Mouse (Mus musculus): ENCODE measurements around the gene Prkag1.
A peak's percentile ranks its signal among the peaks of the same experiment; 100 is the strongest.

The Prkag1 gene

DNA sequence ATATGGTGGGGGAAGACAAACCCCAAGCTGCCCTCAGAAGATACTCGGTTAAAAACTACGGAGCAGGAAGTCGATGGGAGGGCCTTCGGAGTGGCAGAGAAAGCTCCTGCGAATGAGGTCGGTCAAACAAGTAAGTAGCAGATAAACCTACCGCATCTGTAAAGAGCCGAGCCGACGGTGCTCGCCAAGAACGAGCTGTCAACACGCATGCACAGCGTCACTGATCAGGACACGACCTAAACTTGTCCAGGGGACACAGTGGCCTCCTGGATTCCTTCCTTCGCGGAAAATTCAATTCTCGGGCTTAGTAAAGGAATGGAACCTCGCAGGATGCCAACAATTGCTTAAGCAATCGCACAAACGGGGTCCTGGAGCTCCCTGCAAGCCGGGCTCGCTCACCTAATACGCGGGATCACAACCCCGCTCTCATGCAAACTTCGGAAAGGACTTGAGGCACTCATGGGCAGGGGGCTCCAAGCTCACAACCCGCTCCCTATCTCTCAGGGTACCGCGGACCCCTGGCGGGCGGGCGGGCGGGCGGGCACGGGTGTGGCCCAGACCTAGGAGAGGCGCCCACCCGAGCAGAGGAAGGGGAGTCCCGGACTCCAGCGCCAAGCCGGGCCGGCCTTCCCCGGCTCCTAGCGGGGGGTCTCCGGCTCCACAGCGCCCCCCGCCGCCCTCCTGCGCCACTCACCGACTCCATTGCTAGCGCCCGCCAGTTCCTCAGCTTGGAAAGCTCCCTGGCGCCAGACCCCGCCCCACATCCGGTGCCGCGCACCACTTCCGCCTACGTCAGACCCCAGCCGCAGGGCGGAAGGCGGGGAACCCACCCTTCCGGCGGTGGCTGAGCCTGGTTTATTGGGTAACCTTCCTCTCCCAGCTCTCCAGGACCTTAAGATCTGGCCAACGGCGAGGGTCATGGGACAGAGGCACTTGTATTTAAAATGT, at the start of gene Prkag1:
Gene Prkag1, minus strand, starts transcription at position 786 of the 948 bp plus-strand sequence.
- peak; percentile 96 for DNase-seq

DNA sequence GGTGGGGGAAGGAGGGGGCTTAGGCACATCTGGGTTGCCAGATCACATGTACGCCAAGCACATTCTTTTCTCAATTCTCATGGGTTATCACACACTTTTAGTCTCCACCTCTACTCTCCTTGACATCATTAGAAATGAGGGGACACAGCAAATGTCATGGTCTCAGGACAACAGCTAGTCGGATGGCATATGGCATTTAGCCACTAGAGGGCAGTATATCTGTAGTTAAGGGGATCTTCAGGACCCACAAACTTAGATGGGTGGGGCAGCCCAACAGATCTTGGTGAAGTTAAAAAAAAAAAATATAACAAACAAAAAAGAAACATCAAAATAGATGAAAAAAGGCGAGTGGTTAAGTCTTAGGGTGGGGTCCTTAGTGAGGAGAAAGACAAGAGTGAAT, 46.0 kb upstream of the Prkag1 start:
- DNase-seq, result no peak

DNA sequence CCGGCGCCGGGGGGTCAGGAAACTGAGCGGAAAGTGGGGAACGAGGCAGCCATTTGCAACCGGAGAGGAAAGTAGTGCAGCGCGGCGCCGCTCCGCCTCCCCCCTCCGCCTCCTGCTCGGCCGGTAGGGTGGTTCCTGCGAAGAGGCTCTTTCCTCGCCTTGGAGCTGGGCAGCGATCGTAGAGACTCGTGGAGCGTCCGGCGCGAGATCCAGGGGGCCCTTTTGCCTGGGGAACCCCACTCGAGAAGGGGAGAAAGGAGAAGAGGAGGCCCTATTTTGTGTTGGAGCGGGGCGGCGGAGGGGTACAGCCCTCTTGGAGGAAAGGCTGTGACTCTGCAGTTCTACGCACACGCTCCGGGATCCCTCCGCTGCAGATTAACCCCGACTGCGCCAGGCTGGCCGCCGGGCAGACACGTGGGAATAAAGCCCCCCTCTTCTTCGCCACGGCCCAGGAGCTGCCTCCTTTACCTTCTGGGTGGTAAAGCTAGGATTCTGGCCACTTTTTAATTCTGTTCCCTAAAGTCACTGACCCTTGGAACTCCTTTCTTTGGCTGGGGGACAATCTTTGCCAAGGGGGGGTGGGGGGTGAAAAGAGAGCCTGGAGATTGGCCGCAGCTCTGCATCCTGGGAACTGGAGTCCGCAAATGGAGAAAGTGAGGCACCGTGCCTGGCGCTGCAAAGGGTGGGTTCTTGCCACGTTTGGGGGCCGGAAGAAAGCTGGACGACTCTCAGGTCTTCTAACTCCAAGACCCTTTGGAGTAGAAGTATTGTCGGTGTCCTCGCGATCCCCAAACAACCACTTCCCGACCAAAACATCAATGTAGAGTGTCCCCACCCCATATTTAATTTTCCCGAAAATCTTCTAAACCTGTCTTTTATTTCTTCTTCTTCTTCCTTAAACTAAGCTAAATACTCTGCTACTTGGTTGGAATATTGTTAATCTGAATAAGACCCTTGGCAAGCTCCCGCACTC, 40.9 kb upstream of the Prkag1 start:
- DNase-seq, result peak; percentile 93

DNA sequence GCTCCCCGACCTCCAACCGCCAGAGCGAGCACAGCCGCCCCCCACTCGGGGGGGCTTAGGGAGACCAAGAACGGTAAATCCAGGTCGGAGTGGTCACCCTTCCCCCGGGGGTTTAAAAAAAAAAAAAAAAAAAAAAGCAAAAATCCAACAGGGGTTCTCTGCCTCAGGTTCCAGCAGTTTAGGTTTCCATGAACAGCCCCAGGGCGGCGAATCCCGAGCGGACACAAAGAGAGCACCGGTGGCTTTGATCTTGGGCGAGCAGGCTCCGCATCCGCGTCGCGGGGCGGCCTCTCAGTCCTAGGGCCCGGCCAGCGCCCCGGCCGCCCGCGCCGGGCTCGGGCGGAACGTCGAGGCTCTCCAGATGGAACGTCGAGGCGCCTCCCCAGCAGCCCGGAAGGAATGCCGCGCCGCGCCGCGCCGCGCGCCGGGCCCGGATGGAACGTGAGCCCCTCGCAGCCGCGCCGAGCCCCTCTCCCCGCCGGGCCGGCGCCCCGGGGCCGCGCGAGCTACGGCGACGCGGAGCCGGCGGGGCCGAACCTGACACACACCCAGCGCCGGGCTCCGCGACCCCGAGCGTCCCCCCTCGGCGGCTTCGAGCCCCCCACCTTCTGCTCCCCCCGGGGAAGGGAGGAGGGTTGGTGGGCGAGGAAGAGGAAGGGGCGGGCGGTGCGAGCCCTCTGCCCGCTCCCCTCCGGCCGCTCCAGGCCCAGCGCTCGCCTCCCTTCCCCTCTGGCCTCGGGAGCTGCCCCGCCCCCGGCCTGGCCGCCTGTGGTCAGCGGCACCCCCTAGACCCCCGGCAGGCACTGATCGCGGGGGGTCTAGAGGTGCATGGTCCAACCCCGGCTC, 40.0 kb upstream of the Prkag1 start, which contains the start of gene Kmt2d:
Gene Kmt2d, minus strand, starts transcription at position 135 of the 846 bp plus-strand sequence.
- peak; percentile 57 for DNase-seq

DNA sequence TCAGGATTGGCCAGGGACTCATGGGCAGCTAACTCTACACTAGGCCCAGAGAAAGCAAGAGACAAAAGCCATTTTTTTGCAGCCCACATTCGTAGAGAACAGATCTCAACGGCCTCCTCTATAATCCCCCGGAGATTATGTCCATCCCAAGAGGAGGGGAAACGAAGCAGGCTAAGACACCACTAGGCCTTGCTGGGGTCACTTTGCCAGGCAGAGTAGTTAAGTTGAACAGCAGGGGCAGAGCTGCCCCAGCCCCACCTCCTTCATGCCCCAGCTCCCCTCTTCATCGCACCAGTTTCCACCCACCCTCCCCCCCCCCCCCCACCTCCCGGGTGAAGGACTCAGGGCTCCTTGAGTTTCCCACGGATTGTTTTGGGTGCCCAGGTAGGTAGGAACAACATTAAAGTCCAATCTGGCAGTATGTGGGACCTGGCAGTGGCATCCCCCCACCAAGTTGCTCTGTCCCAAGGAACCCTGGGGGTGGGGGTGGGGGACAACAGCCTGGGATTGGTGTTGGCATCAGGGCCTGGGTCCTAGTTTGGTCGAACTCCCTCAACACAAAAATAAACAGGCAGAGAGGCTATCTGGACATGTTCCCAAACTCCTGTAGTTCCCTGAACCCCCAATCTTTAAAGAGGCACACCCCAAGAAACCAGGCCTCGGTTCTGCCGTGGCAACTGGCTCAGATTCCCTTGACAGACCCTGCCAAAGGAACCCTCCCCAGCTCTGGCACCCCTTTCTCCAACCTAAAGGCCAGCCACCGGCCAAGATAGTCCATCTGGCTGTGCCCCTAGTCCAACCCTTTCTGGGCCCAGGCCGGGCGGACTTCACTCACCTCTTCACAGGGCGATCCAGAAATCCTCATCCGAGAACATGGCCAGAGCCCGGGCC, 39.1 kb upstream of the Prkag1 start:
- DNase-seq, result no peak

DNA sequence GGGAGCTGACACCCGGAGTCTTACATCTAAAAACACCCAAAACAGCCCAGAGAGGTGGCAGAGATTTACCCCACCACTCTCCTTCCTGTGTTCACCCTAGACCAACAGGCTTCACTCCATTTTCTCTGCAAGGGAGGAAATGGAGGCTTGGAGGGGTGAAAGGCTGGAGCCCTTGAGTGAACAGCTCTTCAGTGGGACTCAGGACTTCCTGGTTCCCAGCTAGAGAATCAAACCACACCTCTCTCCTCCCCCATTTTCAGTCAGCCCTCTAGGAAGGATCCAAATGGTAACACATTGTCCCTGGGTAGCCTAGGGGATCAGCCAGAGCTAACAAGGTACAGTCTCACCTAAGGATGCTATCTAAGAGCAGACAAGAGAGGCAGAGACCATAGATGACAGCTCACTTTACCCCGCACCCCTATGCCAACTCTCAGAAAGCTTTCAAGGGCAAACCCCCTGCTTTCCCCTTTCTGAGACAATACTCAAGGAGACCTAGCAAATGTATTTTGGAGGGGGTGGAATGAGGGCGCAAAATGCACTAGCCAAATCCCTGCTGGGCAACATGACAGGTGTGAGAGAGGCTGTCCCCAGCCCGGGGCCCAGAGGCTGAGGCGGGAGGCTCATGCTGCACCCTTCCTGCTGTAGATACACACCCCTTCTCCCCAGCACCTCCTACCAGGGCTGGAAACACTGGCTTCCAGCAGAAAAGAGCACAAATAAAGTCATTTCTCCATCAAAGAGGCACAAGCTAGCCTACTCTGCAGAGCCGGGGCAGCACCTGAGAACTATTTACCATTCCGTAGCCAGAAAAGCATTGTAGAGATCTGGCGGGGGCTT, 38.2 kb upstream of the Prkag1 start:
- DNase-seq, result no peak

DNA sequence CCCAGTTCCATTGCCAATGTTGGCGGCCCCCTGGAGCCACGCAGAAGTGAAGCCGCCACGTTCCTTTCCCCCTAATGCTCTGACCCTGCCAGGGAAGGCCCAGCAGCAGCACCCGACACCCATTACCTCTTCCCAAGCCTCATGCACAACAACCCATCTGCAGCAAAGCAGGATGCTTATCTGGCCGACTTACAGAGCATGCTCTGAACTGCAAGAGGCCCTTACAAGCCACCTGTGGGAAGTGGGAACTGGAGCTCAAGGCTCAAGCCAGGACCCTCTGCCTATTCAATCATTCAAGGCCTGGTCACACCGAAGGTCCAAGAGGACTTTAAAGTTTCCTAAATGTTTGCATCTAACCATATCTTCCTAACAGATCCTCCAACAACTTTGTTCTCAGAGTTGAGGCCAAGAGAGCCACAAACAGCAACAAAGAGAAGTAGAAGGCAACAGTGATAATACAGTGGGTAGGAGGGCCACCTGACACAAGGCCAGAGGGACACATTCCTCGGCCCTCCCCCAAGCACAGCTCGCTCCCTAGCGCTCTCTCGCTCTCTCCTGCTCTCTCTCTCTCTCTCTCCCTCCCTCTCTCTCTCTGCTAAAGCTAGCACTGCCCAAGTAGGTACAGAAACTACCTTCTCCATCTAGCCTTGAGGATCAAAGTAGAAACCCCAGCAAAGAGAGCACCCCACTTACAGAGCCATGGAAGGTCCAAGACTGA, 37.2 kb upstream of the Prkag1 start:
- DNase-seq, result no peak

DNA sequence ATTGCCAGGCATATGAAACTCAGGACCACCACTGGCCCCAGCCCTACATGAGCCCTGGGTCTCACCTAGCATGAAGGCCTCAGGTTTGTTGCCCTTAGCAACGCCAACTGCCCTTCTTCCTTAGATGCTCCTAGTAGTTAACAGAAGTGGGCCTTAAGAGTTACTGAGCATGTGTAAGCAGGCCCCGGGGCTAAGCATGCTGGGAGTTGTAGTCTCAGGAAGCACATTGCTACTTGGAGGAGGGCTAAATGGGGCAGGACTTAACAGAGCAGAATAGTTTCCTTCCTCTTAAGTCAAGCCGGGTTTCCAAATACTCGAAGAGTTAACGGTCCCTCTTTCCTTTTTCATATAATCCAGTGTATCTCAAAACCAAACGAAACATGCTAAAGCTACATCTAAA, 36.0 kb upstream of the Prkag1 start:
- DNase-seq, result peak; percentile 48

DNA sequence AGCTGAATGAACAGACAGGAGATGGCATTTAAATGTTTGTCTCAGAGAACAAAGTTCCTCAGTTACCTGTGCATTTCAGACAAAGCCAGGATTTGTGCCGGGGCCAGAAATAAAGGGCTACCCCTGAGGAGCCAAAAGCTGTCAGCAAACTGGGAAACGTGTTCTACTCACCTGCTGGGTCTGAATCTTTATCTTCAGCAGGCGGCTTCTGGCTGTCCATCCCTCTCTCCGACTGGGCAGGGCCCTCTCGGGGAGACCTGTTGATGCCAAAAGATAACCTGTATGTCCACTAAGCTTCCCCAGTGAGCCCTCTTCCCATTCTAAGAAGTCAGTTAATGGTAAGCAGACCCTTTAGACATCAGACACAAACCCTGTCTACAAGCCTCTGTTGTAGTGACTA, 35.2 kb upstream of the Prkag1 start:
- DNase-seq, result no peak

DNA sequence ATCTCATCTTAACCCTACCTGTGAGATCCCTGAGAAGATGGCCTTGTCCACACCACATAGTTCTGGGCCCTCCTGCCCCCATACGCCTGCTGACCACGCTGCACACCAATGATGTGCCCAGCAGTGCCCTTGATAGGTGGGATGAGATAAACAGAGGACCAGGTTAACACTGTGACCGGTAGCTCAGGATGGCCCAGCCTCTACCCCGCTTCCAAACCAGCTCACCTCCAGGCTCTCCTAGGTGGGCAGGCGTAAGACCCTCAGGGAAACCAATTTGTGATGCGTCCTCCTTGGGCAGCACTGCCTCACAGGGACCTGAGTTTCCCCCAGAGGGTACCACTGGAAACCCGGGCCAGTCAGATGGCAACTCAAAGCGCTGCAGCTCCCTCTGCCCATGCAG, 34.5 kb upstream of the Prkag1 start:
- DNase-seq, result no peak

DNA sequence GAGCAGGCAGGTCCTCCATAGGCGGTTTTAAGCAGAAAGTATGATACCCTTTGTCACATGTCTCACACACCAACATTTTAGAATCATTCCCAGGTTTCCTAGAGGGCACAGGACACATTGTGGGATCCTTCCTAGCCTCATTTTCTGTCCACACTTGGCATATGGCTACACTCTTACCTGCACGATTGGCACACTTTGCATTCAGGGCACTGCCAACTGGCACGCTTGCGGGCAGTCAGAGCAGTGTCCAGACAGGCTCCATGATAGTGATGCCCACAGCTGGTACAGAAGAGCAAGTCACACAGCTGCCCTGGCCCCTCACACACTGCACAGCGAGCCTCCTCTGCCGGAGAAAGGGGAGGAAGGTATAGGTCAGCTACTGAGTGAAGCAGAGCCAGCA, 33.6 kb upstream of the Prkag1 start:
- DNase-seq, result no peak

DNA sequence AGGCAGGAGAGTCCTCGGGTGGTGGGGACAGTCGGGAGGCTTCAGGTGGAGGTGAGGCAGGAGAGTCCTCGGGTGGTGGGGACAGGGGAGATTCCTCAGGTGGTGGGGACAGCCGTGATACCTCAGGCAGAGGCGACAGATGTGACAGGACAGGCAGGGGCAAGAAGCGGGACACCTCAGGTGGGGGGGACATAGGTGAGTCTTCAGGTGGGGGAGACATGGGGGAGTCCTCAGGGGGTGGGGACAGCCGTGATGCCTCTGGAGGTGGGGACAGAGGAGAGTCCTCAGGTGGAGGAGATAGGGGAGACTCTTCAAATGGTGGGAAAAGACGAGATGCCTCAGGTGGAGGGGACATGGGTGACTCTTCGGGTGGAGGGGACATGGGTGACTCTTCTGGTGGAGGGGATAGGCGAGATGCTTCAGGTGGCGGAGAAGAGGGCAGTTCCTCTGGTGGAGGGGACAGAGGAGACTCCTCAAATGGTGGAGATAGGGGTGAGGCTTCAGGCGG, 32.2 kb upstream of the Prkag1 start:
- no peak for DNase-seq

DNA sequence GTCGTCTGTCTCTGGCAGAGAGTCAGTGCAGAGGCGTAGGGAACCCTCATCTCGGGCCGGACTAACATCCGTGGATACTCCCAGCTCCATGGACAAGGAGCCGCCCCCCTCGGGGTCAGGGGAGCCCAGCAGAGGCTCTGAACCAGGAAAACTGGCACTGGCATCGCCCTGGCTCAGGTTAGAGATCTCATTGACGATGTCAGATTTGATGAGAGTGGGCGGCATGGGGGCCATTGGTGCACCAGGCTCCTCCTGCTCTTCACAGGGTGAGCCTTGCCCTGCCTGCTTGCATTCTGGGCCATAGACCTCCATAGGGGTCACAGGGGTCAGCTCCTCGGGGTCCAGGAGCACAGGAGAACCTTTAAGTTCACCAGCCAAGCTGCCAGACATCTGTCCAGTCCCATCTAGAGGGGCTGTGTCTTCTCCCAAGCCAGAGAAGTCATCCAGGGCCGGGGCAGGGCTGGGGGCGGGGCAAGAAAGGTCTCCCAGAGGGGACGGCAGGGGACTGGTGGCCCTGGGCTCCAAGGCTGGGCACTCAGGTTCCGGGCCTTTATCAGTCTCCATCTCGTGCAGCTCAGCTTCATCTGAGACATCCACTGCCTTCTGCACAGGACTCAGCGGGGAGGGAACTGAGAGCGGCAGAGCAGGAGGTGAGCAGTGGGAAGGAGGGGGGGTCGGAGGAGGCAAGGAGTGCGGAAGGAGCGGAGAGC, 30.5 kb upstream of the Prkag1 start:
- DNase-seq, result no peak

DNA sequence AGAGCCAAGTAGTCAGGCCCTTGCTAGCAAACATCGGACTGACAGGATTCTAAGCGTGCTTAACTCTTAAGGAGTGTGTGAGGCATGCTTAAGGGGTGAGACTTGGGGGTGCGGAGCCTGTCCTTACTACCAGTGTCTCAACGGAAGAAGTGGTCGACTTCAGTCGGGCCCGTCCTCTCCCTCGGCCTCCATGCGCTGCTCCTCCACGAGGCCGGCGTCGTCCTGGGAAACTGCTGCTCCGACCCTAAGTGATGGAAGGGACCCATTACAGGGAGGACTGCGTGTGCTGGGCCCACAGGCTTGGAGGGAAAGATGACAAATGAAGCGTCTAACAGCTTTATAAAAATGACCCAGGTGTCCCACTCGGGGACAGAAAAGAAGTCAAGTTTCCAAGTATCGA, 29.6 kb upstream of the Prkag1 start:
- DNase-seq, result no peak

DNA sequence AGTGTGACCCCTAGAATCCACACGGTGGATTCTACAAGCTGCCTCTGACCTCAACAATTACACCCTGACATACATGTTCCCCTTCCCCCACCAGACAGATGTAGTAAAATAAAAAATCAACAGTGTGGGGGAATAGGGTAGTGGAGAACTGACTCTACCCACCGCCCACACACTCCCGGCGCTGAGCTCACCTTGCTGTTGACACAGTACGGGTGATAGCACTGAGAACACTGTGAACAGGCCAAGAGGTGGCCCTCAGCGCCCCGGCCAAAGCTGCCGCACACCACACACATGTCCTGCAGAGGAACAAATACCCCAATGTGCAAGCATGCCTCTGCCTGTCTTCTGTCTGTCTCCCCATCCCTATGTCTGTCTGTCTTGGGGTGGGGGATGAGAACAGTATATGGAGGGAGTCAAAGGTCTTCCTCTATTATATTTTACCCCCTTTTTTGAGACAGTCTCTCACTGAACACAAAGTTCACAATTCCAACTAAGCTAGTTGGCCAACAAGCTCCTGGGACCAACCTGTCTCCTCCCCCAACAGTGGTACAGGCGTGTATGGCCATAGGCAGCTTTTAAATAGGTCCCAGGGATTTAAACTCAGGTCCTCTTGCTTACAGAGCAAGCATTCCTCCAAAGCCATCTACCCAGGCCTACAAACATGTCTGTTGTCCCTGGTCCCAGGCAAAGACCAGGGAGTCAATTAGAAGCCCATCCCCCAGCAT, 28.2 kb upstream of the Prkag1 start:
- DNase-seq, result no peak

DNA sequence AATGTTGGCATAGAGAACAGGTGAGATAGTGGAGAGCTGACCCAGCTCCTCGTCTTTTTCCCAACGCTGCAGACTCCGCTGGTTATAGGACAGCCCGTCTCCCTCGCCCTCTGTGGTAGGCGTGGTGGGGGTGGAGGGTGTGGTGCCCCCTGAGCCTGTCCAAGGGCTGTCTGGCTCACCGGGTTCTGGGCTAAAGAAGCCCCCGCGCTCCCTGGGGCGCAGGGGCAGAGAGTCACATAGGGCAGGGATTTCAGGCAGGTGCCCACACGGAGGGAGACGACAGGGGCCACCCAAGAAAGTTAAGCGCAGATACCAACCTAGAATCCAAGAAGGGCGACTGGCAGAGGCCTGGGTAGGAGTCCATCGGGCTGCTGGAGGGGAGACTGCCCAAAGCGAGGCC, 22.9 kb upstream of the Prkag1 start:
- no peak for DNase-seq

DNA sequence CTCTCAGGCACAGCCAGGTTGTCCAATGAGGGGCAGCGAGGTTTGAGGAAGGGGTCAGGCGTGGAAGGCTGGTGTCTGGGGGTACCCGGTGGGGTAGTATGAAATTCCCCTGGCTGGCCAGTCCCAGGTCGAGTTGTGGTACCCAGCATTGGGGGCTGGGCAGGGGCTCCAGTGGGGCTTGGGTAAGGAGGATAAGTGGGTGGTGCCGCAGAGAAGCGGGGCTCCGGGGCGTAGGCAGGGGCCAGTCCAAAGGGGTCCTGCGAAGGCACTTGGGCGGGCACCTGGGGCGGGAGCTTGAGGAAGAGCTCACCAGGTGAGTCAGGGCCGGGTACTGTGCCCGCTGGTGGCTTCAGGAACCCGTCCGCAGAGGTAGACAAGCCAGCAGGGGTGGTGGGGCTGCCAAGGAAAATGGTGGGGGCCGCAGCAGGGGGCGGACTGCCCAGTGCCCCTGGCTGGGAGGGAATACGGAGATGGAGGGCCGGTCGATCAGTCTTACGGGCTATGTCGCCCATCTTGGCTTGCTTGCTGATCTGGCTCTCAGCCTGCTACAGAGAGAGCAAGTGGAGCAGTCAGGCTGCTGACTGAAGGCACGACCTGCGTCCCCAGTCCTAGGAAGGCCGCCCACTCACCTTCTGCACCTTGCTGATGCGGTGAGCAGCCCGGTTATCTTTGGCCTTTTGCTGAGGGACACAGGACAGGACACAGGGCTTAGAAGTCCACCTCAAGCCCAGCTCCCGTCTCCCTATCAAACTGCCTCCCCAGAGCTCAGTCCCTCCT, 22.0 kb upstream of the Prkag1 start:
- no peak for DNase-seq
